In the genomic region with DNA sequence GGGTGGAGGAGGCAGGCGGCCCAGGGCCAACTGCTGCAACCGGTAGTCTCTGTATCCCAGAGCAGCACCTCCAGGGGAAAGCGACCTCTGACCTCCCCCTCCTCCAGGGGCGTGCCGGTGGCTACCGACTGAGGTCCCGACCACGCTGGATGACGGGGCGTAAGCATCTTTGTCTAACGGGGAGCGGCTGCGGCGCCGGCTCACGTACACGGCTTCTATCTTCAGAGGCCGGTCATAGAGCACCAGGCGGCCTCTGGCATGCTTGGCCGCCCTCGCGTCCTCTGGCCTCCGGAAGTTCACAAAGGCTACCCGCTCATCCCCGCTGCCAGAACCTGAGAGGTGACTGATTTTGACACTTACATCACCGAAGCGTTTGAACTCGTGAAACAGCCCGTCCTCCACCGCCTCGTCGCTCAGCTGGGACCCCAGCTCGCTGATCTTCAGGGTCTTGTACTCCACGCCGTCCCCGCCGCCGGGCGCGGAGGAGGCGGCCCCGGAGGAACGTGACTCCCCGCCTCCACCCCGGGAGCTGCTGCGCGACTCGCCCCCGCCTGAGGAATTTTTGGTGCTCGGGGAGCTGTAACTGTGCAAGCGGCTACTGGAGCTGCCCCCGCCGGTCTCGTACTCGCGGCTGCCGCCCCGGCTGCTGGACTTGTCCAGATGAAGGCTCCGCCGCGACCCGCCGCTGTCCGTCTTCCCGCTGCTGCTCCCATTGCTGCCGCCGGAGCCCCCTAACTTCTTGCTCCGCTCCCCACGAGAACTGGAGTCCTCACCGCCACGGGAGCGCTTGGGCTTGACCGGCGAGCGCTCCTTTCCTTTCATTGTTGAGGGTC, we compare ENCODE assay signal across 7 mouse cellular contexts. TPM values are rescaled to one million over a fixed set of nuclear protein-coding genes. Genes with fewer than 3 reads are reported as not detected.
DNase-seq lines count a peak whose midpoint lies in the region; ATAC-seq lines count a peak whose summit lies in the region.

No protein-coding gene starts in this region.

- peak; percentile 57 for DNase-seq in MN1 (ENCODE audit: low spot score)
- DNase-seq in hindbrain, embryonic 14.5 days (ENCODE audit: low spot score), result no peak
- DNase-seq in left cerebral cortex, adult 9 months (ENCODE audit: low spot score in 2 of 2), result peak; percentile 16 to 25
- DNase-seq in mesoderm, embryonic 11.5 days (ENCODE audit: low read depth, low spot score), result peak; percentile 48
- peak; percentile 42 to 82 for DNase-seq in spleen, postnatal 4 days (ENCODE audit: low spot score in 2 of 2)

- peaks cover 25% of the 10 kb centered on the region for H3K36me3 ChIP-seq in hindbrain, embryonic 14.5 days (replicated peaks; ENCODE audit: control insufficient read depth, insufficient read depth)

- H3K27me3 ChIP-seq in hindbrain, embryonic 14.5 days (ENCODE audit: control insufficient read depth, insufficient read depth, low read length), result no peaks in the 10 kb centered on the region

- peaks cover 16% of the 10 kb centered on the region for H3K4me1 ChIP-seq in brown adipose tissue, adult 24 weeks (ENCODE audit: control insufficient read depth, insufficient read depth, insufficient read length, low read length)
- peaks cover 34% of the 10 kb centered on the region for H3K4me1 ChIP-seq in hindbrain, embryonic 14.5 days (replicated peaks; ENCODE audit: control insufficient read depth, insufficient read depth, low read length)

- H3K4me3 ChIP-seq in brown adipose tissue, adult 24 weeks (ENCODE audit: insufficient read depth, low read depth, low read length), result peak overlapping the region; percentile 85
- H3K4me3 ChIP-seq in hindbrain, embryonic 14.5 days (replicated peaks; ENCODE audit: low read length), result peak overlapping the region; percentile 77

- peak overlapping the region; percentile 91 for H3K27ac ChIP-seq in brown adipose tissue, adult 24 weeks (replicated peaks; ENCODE audit: low read depth, low read length)
- H3K27ac ChIP-seq in hindbrain, embryonic 14.5 days, result peak overlapping the region; percentile 87

- under 1% methylated on average over 75 of the region's 75 CpGs for WGBS in hindbrain, embryonic 14.5 days

- peak overlapping the region; percentile 80 for H3K9ac ChIP-seq in hindbrain, embryonic 14.5 days

- no peaks in the 10 kb centered on the region for H3K9me3 ChIP-seq in hindbrain, embryonic 14.5 days (ENCODE audit: control insufficient read depth, low read length)

- ATAC-seq in frontal cortex, adult (ENCODE audit: low TSS enrichment), result peak; percentile 15; the same call in 1 of the 2 replicates
- peak; percentile 0 for ATAC-seq in hindbrain, embryonic 14.5 days (ENCODE audit: low FRiP score)

- peak overlapping the region; percentile 83 for H3K4me2 ChIP-seq in hindbrain, embryonic 14.5 days (replicated peaks)

RNA-seq across cellular contexts. Expression of gene Rbm15, which starts 1.1 kb away (rescaled TPM):
- polyA plus RNA-seq in brown adipose tissue, adult 24 weeks (2012; ENCODE audit: insufficient read depth, insufficient read length, missing spikeins), result 7.2 and 8.9 TPM in 2 replicates
- 7.7 and 8.2 TPM in 2 replicates for polyA plus RNA-seq in hindbrain, embryonic 14.5 days (2014; fragmentation: Nextera tagmentation; extraction: Ambion mirVana)

RNA-seq across cellular contexts. Expression of gene Slc16a4, which starts 41.3 kb away (rescaled TPM):
- polyA plus RNA-seq in brown adipose tissue, adult 24 weeks (2012; ENCODE audit: insufficient read depth, insufficient read length, missing spikeins), result 0.83 TPM in 1 of 2 replicates, not detected in the other
- 2.5 and 3.5 TPM in 2 replicates for polyA plus RNA-seq in hindbrain, embryonic 14.5 days (2014; fragmentation: Nextera tagmentation; extraction: Ambion mirVana)

RNA-seq across cellular contexts. Expression of gene Lamtor5, which starts 53.7 kb away (rescaled TPM):
- 146 and 167 TPM in 2 replicates for polyA plus RNA-seq in brown adipose tissue, adult 24 weeks (2012; ENCODE audit: insufficient read depth, insufficient read length, missing spikeins)
- polyA plus RNA-seq in hindbrain, embryonic 14.5 days (2014; fragmentation: Nextera tagmentation; extraction: Ambion mirVana), result 184 and 218 TPM in 2 replicates
